Mouse (Mus musculus) spleen, adult 2 months (tissue): ENCODE data around the gene Olfr786.

Source experiments
- CTCF ChIP-seq: fragments of 200-500 bp; IDR thresholded peaks from 2 replicates; pipeline ENCODE4 v1.5.1; 2011; ENCODE audit warnings: mild to moderate bottlenecking, inconsistent platforms; ENCODE audit not compliant: insufficient read depth, insufficient read length, insufficient replicate concordance; ENCODE audit errors: extremely low read depth
- POLR2A ChIP-seq: fragments of 200-500 bp; IDR thresholded peaks from 2 replicates; pipeline ENCODE4 v1.6.1; 2011; ENCODE audit warnings: low read depth, low read length, inconsistent platforms

DNA sequence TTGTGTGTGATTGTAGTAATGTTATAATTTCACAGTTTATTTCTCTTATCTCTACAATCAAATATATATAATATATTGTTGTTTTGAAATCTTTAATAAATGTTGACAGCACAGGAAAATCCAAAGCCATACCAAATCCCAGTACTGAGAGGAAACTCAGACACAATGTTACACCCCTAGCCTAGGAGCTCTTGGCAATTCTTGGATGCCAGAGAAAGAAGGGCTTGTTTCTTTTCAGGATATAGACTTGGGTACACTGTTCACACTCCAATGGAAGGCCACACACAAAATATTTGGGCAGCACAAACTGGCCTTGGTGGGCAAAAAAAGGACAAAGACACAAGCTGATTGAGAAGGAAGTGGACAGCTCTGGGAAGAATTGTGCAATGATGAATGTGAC, 46.6 kb downstream of the Olfr786 start:
- TF ChIP-seq CTCF: no peak
- no peak for TF ChIP-seq POLR2A
